Mouse (Mus musculus): ENCODE data around the gene Olfr460.
"Not testable (repeated sequence)": the region's sequence is repeated elsewhere in the genome, so short reads cannot be mapped to it uniquely, and the experiment has no call there.

The Olfr460 gene

GRCm38 (mm10) chr6:40569187-40569586 is at the start of gene Olfr460:
Gene Olfr460 (plus strand): TSS chr6:40569487.
- no peak for DNase-seq

GRCm38 (mm10) chr6:40544690-40545089 is 24.6 kb upstream of the Olfr460 start:
- DNase-seq, result no peak

GRCm38 (mm10) chr6:40554950-40555349 is 14.3 kb upstream of the Olfr460 start, which contains the start of gene Olfr461:
Gene Olfr461 (minus strand): TSS chr6:40555050.
- DNase-seq, result no peak

GRCm38 (mm10) chr6:40573618-40574017 is 4.3 kb downstream of the Olfr460 start:
- DNase-seq, result no peak

- DNase-seq, result no peak
Measured at GRCm38 (mm10) chr6:40576305-40576704, 7.0 kb downstream of the Olfr460 start.

GRCm38 (mm10) chr6:40584336-40584735 is 15.0 kb downstream of the Olfr460 start:
- no peak for DNase-seq

GRCm38 (mm10) chr6:40585645-40586044 is 16.4 kb downstream of the Olfr460 start, which contains the start of gene Clec5a:
Gene Clec5a (minus strand): TSS chr6:40585821.
- DNase-seq, result no peak

- DNase-seq, result no peak
Measured at GRCm38 (mm10) chr6:40588346-40588745, 19.1 kb downstream of the Olfr460 start.

- DNase-seq, result no peak
Measured at GRCm38 (mm10) chr6:40594804-40595550, 25.7 kb downstream of the Olfr460 start.

GRCm38 (mm10) chr6:40598546-40598945 is 29.3 kb downstream of the Olfr460 start:
- DNase-seq, result not testable (repeated sequence)

- no peak for DNase-seq
Measured at GRCm38 (mm10) chr6:40607431-40607830, 38.1 kb downstream of the Olfr460 start.

- DNase-seq, result no peak
Measured at GRCm38 (mm10) chr6:40610244-40610643, 41.0 kb downstream of the Olfr460 start.

- DNase-seq, result no peak
Measured at GRCm38 (mm10) chr6:40613260-40613852, 44.1 kb downstream of the Olfr460 start, which contains the start of gene Tas2r138. Gene Tas2r138 (minus strand): TSS chr6:40613310.

- DNase-seq, result peak; percentile 76
Measured at GRCm38 (mm10) chr6:40617965-40618364, 48.7 kb downstream of the Olfr460 start.

All from retina, postnatal 1 day (tissue).